Mouse (Mus musculus) erythroblast, adult 5-6 weeks (primary cell): ENCODE data around the gene Erbin. TPM values are rescaled to one million over a fixed set of nuclear protein-coding genes. Genes with fewer than 3 reads are reported as not detected.

Source experiments
- ATAC-seq: replicated peaks from 2 replicates; pipeline ENCODE4 v1.8.0; 2016; ENCODE audit warnings: moderate number of reproducible peaks, mild to moderate bottlenecking, moderate TSS enrichment, inconsistent platforms; ENCODE audit not compliant: poor library complexity, low FRiP score, severe bottlenecking
- total RNA-seq, 2 experiments: library from RNA; stranded (forward) in 1 of 2; stranded (reverse) in 1 of 2; fragments of 150-400 nt in 1 of 2; fragments of 200-764, 138-1000 nt in 1 of 2; gene quantifications; 2 replicates each; pipeline versions ENCODE4 v1.2.3 to v1.2.4; 2015 to 2017; ENCODE audit warnings: low replicate concordance in 2 of 2

Erbin gene
- total RNA-seq, 2 experiments from 2014 or later: 57.3 to 63.9 TPM

GRCm38 (mm10) chr13:103822270-103822669, 98.0 kb downstream of the Erbin start:
- ATAC-seq: no peak

GRCm38 (mm10) chr13:103819377-103819776, 100.9 kb downstream of the Erbin start:
- no peak for ATAC-seq

GRCm38 (mm10) chr13:103817935-103818334, 102.4 kb downstream of the Erbin start:
- ATAC-seq: no peak

- ATAC-seq: no peak
These were observed 112.8 kb downstream of the Erbin start for GRCm38 (mm10) chr13:103807464-103807863.

- ATAC-seq: no peak
These were observed 114.0 kb downstream of the Erbin start for GRCm38 (mm10) chr13:103806210-103806851.

- ATAC-seq: no peak
These were observed 116.6 kb downstream of the Erbin start for GRCm38 (mm10) chr13:103803721-103804120.

- no peak for ATAC-seq
These were observed 119.3 kb downstream of the Erbin start for GRCm38 (mm10) chr13:103801021-103801420.

GRCm38 (mm10) chr13:103794688-103795543, 125.4 kb downstream of the Erbin start:
- ATAC-seq: no peak

- ATAC-seq: no peak
These were observed 140.3 kb downstream of the Erbin start for GRCm38 (mm10) chr13:103779922-103780585.

GRCm38 (mm10) chr13:103777126-103777525, 143.2 kb downstream of the Erbin start:
- ATAC-seq: no peak

GRCm38 (mm10) chr13:103774119-103774757, 146.1 kb downstream of the Erbin start, which contains the start of gene Srek1:
TSS of gene Srek1 (minus strand) at chr13:103774608.
- peak; percentile 88 for ATAC-seq

GRCm38 (mm10) chr13:103773407-103774118, 146.8 kb downstream of the Erbin start:
- ATAC-seq: peak; percentile 85

- ATAC-seq: no peak
These were observed 147.4 kb downstream of the Erbin start for GRCm38 (mm10) chr13:103772917-103773316.

- ATAC-seq: no peak
These were observed 149.5 kb downstream of the Erbin start for GRCm38 (mm10) chr13:103770821-103771220.

Other genes with a start within 250 kb of the Erbin start
- 9.2 and 10.0 TPM in 2 replicates for gene Srek1, start 145.9 kb downstream of the Erbin start, total RNA-seq (2015; ENCODE audit: low replicate concordance)
- gene Srek1, start 145.9 kb downstream of the Erbin start, total RNA-seq (2017; ENCODE audit: low replicate concordance): 23.1 and 50.1 TPM in 2 replicates
- gene Nln, start 189.1 kb upstream of the Erbin start, total RNA-seq (2015; ENCODE audit: low replicate concordance): 9.2 and 20.9 TPM in 2 replicates
- gene Nln, start 189.1 kb upstream of the Erbin start, total RNA-seq (2017; ENCODE audit: low replicate concordance): 4.8 and 6.1 TPM in 2 replicates
- gene Sgtb, start 189.2 kb upstream of the Erbin start, total RNA-seq (2015; ENCODE audit: low replicate concordance): not detected in 2 replicates
- gene Sgtb, start 189.2 kb upstream of the Erbin start, total RNA-seq (2017; ENCODE audit: low replicate concordance): not detected in 2 replicates